Mouse (Mus musculus) layer of hippocampus, adult 9-10 months (tissue): ENCODE results near the gene Ilvbl.
A peak's percentile ranks its signal among the peaks of the same experiment; 100 is the strongest.
"Not testable (repeated sequence)": the region's sequence is repeated elsewhere in the genome, so short reads cannot be mapped to it uniquely, and the experiment has no call there.

Source experiments
- DNase-seq: peaks from one replicate; pipeline ENCODE4 v3.0.0; 2022; ENCODE audit warnings: low spot score

Ilvbl gene

GRCm38 (mm10) chr10:78591406-78592328 is 17.5 kb downstream of the Ilvbl start, which contains the start of gene Syde1:
Syde1 (minus strand) TSS chr10:78591964.
- no peak for DNase-seq

- no peak for DNase-seq
These were observed 18.8 kb downstream of the Ilvbl start for GRCm38 (mm10) chr10:78592856-78593379.

- DNase-seq, result no peak
These were observed 19.6 kb downstream of the Ilvbl start for GRCm38 (mm10) chr10:78593736-78594135.

- DNase-seq, result no peak
These were observed 20.0 kb downstream of the Ilvbl start for GRCm38 (mm10) chr10:78594157-78594556.

- DNase-seq, result no peak
These were observed 20.4 kb downstream of the Ilvbl start for GRCm38 (mm10) chr10:78594566-78594965.

GRCm38 (mm10) chr10:78599865-78600264 is 25.7 kb downstream of the Ilvbl start:
- DNase-seq, result no peak

GRCm38 (mm10) chr10:78605080-78605479 is 30.9 kb downstream of the Ilvbl start:
- peak; percentile 40 for DNase-seq

- DNase-seq, result no peak
These were observed 33.5 kb downstream of the Ilvbl start for GRCm38 (mm10) chr10:78607602-78608001.

GRCm38 (mm10) chr10:78617974-78618373 is 43.8 kb downstream of the Ilvbl start, which contains the start of gene Olfr1357:
Olfr1357 (minus strand) TSS chr10:78618074.
- no peak for DNase-seq

GRCm38 (mm10) chr10:78623143-78623542 is 49.0 kb downstream of the Ilvbl start:
- not testable (repeated sequence) for DNase-seq

- DNase-seq, result peak; percentile 20
These were observed 56.0 kb downstream of the Ilvbl start for GRCm38 (mm10) chr10:78630194-78630593.

- peak; percentile 17 for DNase-seq
These were observed 58.2 kb downstream of the Ilvbl start for GRCm38 (mm10) chr10:78632311-78632710.
